12 mouse cellular contexts compared by ENCODE assay signal in genomic region chr10:42579475-42580130, GRCm38 (mm10). TPM values are rescaled to one million over a fixed set of nuclear protein-coding genes. Genes with fewer than 3 reads are reported as not detected.
A peak's percentile ranks its signal among the peaks of the same experiment; 100 is the strongest.
DNase-seq lines count a peak whose midpoint lies in the region; ATAC-seq and TF ChIP-seq lines count a peak whose summit lies in the region.
"Had no signal": no experiment of that assay in that cellular context is flagged by ENCODE, and none has a peak within 500 bp of the region (broad histone marks: within the 10 kb centered on the region; RNA-seq: fewer than 3 reads in every experiment).

No protein-coding gene starts in this region.

- H3K27me3 ChIP-seq in kidney, postnatal 0 days (ENCODE audit: insufficient read depth, low read length): peaks cover 94% of the 10 kb centered on the region
- peaks cover 84% of the 10 kb centered on the region for H3K27me3 ChIP-seq in hindbrain, embryonic 15.5 days

- peak overlapping the region; percentile 31 for H3K4me2 ChIP-seq in kidney, postnatal 0 days (ENCODE audit: low read length)
- peak overlapping the region; percentile 11; the same call in 1 of the 2 replicates for H3K4me2 ChIP-seq in hindbrain, embryonic 15.5 days

- intact Hi-C loops in gastrocnemius, postnatal 14 days (cut with DNase I; ENCODE audit: low total_unique reads): no loop called here

- no peaks in the 10 kb centered on the region for H3K9me3 ChIP-seq in kidney, postnatal 0 days (replicated peaks; ENCODE audit: low read length)
- H3K9me3 ChIP-seq in hindbrain, embryonic 15.5 days: no peaks in the 10 kb centered on the region

- no peak overlapping the region for H3K4me3 ChIP-seq in kidney, postnatal 0 days (replicated peaks; ENCODE audit: low read depth, low read length)
- peak overlapping the region; percentile 7; the same call in 1 of the 2 replicates for H3K4me3 ChIP-seq in hindbrain, embryonic 15.5 days

- H3K4me1 ChIP-seq in kidney, postnatal 0 days (replicated peaks; ENCODE audit: insufficient read depth, low read length): peaks cover 10% of the 10 kb centered on the region; the same call in 1 of the 2 replicates
- H3K4me1 ChIP-seq in hindbrain, embryonic 15.5 days (replicated peaks): peaks cover 27% of the 10 kb centered on the region

- ATAC-seq in kidney, postnatal 0 days (replicated peaks; ENCODE audit: low FRiP score, low read depth): no peak
- ATAC-seq in hindbrain, embryonic 15.5 days (ENCODE audit: low FRiP score, low read depth): peak; percentile 27; the same call in 1 of the 2 replicates

- no peak for TF ChIP-seq CTCF in kidney, postnatal 0 days (IDR thresholded peaks at IDR 0.05; ENCODE audit: low read depth)

- DNase-seq in kidney, postnatal 0 days (ENCODE audit: low spot score): no peak
- no peak for DNase-seq in kidney, adult 11 months
- DNase-seq in embryo, embryonic 9.5 days (ENCODE audit: extremely low spot score): peak; percentile 53
- DNase-seq in neural tube, embryonic 10.5 days (ENCODE audit: extremely low spot score, low spot score): peak; percentile 58
- no peak for DNase-seq in spleen, postnatal 36 days (ENCODE audit: low spot score in 2 of 2)
- no peak for DNase-seq in lung, postnatal 14 days
- no peak for DNase-seq in gastrocnemius, postnatal 14 days
- DNase-seq: thymus, postnatal 36 days had no signal

- WGBS in kidney, postnatal 0 days: under 1% methylated on average over 39 of the region's 41 CpGs
- WGBS in hindbrain, embryonic 15.5 days: 1% methylated on average over 39 of the region's 41 CpGs

- no peak overlapping the region for H3K9ac ChIP-seq in kidney, postnatal 0 days (ENCODE audit: low read depth, low read length)
- H3K9ac ChIP-seq in hindbrain, embryonic 15.5 days: no peak overlapping the region

- no peak overlapping the region for H3K27ac ChIP-seq in kidney, postnatal 0 days
- H3K27ac ChIP-seq in hindbrain, embryonic 15.5 days (replicated peaks): no peak overlapping the region

- H3K36me3 ChIP-seq in kidney, postnatal 0 days (ENCODE audit: insufficient read depth, low read length): no peaks in the 10 kb centered on the region
- no peaks in the 10 kb centered on the region for H3K36me3 ChIP-seq in hindbrain, embryonic 15.5 days
- H3K36me3 ChIP-seq: G1E had no signal

RNA-seq across cellular contexts. Expression of gene Nr2e1, which starts 3.8 kb away (rescaled TPM):
- polyA plus RNA-seq in kidney, postnatal 0 days (2015; fragmentation: Nextera tagmentation; extraction: Ambion mirVana): not detected in 2 replicates
- 0.39 and 0.87 TPM in 2 replicates for polyA plus RNA-seq in hindbrain, embryonic 15.5 days (2015; fragmentation: Nextera tagmentation; extraction: Ambion mirVana)
- not detected for total RNA-seq in gastrocnemius, postnatal 14 days (2021)
- total RNA-seq: common myeloid progenitor, adult 5-6 weeks; G1E; neutrophil, adult 5-6 weeks had no signal
- polyA plus RNA-seq: G1E had no signal

RNA-seq across cellular contexts. Expression of gene Ostm1, which starts 4.0 kb away (rescaled TPM):
- 26.6 and 27.9 TPM in 2 replicates for polyA plus RNA-seq in kidney, postnatal 0 days (2015; fragmentation: Nextera tagmentation; extraction: Ambion mirVana)
- polyA plus RNA-seq in hindbrain, embryonic 15.5 days (2015; fragmentation: Nextera tagmentation; extraction: Ambion mirVana): 35.0 and 35.4 TPM in 2 replicates
- total RNA-seq in gastrocnemius, postnatal 14 days (2021): 10 to 100 TPM; 12.2 to 12.9 TPM

Comparison
In these comparisons a context has a peak if more than half of its experiments do, and no peak if none do; other contexts are left out.
1. DNase-seq: peak in embryo, embryonic 9.5 days (single experiment) and neural tube, embryonic 10.5 days (single experiment); none in kidney, postnatal 0 days (single experiment), kidney, adult 11 months (single experiment), spleen, postnatal 36 days (0 of 2), lung, postnatal 14 days (single experiment) and gastrocnemius, postnatal 14 days (single experiment).